Mouse (Mus musculus): ENCODE data around the gene Mreg.

Gene Mreg

DNA sequence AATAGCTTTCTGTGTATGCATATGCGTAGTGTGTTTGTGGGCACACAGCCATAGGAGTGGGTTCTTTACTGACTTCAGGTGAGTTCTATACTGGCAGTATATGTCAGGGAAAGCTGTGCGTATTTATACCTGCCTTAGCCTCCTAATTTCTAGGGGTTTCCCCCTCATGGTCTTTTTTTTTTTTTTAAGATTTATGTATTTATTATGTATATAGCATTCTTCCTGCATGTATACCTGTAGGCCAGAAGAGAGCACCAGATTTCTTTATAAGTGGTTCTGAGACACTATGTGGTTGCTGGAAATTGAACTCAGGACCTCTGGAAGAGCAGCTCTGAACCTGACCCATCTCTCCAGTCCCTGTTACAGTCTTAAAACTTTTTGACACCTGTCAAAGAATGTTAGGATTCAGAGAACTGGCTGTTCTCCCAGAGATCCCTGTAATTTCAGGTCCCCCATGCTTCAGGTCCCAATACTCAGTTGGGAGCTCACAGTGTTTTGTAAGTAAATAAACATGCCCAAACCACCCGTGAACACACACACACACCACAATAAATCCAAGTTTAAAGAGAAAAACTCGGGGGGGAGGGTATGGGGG is 14.9 kb upstream of the Mreg start:
- DNase-seq (ENCODE audit: low read depth), result no peak

- peak; percentile 97 for DNase-seq (ENCODE audit: low read depth)
These were observed 14.2 kb upstream of the Mreg start for GRCm38 (mm10) chr1:72226172-72226886.

GRCm38 (mm10) chr1:72225720-72226171 is 13.6 kb upstream of the Mreg start:
- DNase-seq (ENCODE audit: low read depth), result peak; percentile 84

- DNase-seq (ENCODE audit: low read depth), result no peak
These were observed 13.1 kb upstream of the Mreg start for GRCm38 (mm10) chr1:72225054-72225718.

DNA sequence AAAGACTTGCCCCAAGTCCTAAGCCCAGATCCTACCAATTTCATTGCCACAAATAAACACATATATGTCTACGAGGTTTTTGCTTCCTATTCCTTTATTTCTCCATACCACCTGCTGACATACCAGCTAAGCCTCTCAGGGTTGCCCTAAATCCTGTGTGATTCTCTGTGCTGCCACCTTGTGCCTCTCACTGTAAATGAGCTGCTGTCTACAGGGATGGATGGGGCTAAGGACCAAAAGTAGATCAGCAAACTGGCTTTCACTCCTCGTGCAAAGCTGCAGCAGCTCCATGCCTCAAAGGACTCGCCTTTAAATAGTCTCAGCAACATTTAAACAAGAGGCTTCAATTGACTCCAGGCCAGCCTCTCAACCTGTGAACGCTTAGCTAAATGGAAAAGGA is 7.9 kb upstream of the Mreg start:
- DNase-seq (ENCODE audit: low read depth), result peak; percentile 46

- no peak for DNase-seq (ENCODE audit: low read depth)
These were observed 7.0 kb upstream of the Mreg start for GRCm38 (mm10) chr1:72219116-72219515.

DNA sequence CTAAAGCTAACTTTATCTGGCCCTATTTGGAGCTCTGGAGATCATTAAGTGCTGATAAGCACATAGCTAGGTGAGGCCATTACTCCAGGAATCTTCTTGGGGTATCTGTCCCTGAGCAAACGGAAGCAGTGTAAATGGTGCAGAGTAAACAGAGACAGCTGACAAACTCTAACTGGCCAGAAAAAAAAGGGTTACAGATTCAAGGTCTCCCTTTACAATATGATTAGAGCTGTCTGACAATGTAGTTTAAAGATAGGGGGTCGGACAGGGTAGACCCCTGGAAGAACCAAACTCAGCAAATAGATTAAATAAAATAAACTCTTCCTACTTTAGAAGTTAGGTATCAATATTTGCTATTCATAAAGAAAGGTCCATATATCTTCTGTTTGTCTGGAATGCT is 6.5 kb upstream of the Mreg start:
- no peak for DNase-seq (ENCODE audit: low read depth)

GRCm38 (mm10) chr1:72216761-72217160 is 4.7 kb upstream of the Mreg start:
- no peak for DNase-seq (ENCODE audit: low read depth)

DNA sequence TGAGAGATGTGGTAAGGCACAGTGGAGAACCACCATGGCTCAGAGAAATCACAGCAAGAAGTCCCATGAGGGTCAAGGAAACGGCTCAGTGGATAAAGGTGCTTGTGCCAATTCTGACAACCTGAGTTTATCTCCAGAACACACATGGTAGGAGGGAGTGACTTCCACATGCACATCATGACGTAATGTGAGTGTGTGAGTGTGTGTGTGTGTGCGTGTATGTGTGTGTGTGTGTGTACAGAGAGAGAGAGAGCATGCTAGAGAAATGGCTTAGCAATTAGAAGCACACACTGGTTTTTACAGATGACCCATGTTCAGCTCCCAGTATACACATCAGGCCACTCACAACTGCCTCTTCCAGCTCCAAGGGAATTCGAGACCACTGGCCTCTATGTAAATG is 3.1 kb upstream of the Mreg start:
- DNase-seq (ENCODE audit: low read depth), result no peak

DNA sequence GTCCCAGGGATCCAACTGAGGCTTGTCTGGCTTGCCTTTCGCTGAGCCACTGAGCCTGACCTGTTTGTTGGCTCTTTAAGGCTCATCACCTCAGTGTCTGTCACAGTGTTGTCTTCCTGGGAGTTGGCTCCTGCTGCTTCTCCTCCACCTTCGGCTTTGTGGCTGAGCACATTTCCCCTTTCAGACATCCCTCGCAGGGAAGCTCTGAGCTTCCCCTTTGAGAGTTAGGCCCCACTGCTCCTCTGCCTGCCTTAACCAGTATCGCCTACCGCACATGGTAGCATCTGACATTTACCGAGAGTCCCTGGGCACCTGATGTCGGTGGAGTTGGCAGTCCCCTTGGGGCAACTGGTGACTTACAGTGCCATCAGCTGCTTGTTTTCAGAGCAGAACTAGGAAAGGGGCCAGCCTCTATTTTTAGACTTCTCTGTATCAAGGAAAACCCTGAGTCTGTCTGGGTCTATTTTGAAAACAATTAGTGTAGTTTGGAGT is 2.4 kb upstream of the Mreg start:
- DNase-seq (ENCODE audit: low read depth), result no peak

- no peak for DNase-seq (ENCODE audit: low read depth)
These were observed 1.8 kb upstream of the Mreg start for GRCm38 (mm10) chr1:72213954-72214353.

GRCm38 (mm10) chr1:72210803-72211679 is 1.1 kb downstream of the Mreg start:
- no peak for DNase-seq (ENCODE audit: low read depth)

DNA sequence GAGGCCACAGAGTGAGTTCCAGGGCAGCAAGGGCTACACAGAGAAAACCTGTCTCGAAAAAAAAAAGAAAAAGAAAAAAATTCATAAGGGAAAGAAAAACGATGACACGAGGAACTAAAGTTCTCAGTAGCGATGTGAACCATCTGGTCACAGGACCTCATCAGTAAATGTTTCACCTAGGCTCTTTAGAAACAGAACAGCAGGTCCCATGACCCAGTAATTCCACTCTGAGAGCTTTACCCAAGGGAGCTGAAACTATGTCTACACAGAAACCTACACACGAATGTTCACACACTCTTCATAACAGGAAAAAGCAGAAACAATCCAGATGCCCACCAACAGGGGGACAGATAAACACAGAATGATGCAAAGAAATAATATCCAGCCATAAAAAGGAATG is 4.0 kb downstream of the Mreg start:
- no peak for DNase-seq (ENCODE audit: low read depth)

DNA sequence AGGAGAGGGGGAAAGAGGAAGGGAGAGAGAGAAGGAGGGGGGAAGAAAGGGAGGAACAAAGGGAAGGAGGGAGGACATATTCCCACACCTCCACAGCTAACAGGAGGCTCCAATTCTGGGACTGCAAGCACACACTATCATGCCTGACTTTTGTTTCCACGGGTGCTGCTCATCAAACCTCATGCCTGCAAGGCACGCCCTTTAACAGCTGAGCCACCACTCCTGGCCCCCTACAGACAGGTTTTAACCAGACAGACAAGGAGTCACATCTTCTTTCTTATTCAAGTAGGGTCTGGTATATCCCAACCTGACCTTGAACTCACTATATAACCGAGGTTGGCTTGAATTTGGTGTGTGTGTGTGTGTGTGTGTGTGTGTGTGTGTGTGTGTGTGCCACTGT is 7.0 kb downstream of the Mreg start:
- no peak for DNase-seq (ENCODE audit: low read depth)

DNA sequence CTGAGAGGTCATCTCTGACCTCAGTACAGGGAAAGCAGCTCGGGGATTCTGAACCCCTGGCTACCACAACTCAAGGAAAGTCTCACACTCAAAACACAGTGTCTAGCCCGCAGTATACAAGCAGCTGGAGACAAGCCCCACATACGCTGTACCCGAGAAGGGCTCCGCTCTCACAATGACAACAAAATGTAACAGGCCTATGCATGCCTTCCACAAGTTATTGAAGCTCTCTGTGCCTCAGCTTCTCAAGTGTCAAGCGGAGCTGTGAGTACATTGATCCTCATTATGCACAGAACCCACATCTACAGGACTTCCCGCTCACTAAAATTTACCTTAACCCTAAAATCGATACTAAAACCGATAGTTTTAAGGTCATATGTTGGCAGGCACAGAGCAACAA is 8.9 kb downstream of the Mreg start:
- no peak for DNase-seq (ENCODE audit: low read depth)

- peak; percentile 9 for DNase-seq (ENCODE audit: low read depth)
These were observed 9.4 kb downstream of the Mreg start for GRCm38 (mm10) chr1:72202705-72203104.

- DNase-seq (ENCODE audit: low read depth), result no peak
These were observed 10.0 kb downstream of the Mreg start for GRCm38 (mm10) chr1:72202068-72202467.

DNA sequence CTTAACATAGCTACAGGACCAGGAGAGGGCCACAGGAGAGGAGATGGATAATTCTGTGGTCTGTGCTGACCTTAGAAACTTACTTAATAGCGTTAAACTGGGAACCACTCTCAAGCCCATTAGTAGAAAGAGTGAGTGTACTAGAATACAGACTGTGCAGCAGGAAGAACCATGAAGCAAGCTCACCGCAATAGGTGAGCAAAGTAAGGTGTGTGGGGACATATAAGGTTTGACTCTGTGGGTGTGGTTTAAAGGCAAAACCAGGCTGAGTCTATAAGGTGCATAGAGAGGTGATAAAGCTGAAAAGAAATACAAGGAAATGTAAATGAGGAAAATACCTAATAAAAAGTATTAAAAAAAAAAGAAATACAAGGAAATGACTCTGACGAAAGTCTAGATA is 11.0 kb downstream of the Mreg start:
- DNase-seq (ENCODE audit: low read depth), result no peak

- no peak for DNase-seq (ENCODE audit: low read depth)
These were observed 13.8 kb downstream of the Mreg start for GRCm38 (mm10) chr1:72198142-72198806.

DNA sequence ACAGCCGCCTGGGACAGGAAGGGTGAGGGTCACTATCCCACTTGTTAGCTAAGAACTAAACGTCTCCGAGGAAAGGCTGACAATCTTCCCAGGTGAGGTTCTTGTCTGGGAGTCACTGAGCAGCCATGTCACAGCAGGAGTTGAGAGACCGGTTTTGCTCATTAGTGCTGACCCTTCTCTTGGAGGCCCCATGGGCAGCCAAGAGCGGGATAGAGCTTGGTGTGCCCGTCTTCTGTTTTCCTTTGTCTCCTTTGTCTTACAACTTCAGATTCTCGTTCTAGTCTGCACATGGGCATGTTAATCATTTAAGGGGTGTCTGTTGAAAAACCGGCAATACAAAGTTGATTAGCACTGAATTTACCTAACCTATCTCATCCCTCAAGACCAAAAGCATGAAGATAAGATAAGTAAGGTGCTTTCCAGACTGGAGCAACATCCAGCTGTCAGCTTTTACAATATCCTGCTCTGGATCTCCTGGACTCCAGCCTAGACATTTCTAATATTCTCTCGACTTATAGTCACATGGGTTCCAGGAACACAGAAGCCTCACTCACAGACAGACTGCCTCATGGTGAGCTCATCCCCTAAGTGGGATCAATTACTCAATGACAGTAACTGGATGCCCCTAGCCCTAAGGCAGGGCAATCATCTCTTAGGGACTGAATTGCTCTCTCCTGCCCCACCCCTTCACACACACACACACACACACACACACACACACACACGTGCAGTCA is 15.3 kb downstream of the Mreg start:
- DNase-seq (ENCODE audit: low read depth), result no peak

DNA sequence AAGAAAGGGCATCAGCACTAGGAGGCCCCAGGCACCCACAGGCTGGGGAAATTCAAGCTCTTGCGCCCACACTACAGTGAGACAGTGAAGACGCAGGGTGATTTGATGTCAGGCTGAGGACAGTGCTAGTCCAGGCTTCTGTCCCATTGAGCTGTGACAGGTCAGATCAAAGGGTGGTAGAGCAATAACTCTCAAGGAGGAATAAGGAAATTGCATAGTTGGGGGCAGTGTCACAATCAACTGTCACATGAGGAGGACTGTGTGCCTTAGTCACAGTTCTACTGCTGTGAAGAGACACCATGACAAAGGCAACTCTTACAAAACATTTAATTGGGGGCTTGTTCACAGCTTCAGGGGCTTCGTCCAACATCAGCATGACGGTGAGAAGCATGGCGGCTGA is 16.0 kb downstream of the Mreg start:
- DNase-seq (ENCODE audit: low read depth), result peak; percentile 66

Measured in 416B (cell line).